Mouse (Mus musculus) spleen, postnatal 36 days (tissue): ENCODE results near the gene Plxna4.

ENCODE experiments used
- DNase-seq, 2 experiments: peaks; one replicate each; pipeline ENCODE4 v3.0.0; 2022; ENCODE audit warnings: low spot score in 2 of 2, mixed read lengths in 1 of 2

The Plxna4 gene

DNA sequence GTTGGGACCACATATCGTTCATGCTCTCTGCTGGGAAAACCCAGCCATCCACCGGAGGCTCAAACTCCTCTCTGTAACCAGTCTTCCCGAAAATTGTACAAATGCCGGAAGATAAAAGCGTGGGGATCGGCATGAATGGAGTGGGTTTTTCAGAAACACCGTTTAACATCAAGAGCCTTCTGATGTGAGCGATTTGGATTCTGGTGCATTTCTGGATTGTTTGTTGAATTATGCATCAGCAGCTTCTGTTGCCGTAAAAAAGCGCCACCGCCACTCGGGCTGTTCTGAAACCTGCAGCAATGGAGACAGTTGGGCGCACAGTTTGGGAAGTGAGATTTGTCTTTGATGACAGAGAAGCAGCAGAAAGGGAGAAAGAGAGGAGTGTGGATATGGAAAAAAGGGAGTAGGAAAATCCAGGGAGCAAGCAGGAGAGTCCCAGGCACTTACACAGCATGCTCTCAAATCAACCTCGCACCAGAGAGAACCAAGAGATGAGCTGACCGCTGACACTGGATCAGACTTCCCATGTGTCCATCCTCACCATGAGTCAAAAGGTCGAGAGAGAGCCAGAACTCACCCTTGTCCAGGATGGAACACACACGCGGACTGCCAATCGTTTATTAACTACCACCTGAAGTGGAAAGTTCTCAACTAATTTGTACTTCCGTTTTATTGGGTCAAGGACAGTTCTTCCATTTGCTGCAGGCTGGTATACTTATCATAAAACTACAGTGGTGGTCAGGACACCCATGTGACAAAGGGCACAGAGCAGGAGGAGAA, 181.5 kb downstream of the Plxna4 start:
- no peak for DNase-seq

DNA sequence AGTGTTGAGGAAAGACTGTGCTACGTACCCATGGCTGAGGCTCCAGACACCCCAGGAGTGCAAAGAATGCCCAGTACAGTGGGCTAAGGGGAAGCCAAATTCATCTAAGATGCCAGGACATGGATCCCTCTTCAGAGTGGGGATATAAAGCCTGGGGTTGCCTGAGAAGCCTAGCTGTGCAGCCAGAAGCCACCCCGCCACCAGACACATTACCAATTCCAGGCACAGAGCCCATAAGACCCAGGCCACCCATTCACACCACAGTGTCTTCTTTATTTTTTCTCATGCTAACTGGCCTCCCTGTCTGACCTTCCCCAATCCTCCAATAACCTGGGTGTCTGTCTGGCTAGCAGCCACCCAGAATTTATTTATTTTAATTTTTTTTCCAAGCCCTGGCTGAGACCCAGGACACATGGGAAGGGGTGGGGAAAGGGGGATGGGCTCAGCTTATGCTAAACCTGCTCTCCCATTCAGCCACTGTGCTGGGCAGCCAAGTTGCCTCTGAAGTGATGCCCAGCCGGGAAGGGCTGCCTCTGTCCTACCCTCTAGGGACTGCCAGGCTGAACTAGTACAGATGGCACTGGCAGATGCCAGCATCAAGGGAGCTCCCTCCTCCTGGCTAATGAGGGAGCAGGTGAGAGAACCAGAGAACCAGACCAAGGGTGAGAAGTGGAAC, 185.3 kb downstream of the Plxna4 start:
- no peak for DNase-seq

DNA sequence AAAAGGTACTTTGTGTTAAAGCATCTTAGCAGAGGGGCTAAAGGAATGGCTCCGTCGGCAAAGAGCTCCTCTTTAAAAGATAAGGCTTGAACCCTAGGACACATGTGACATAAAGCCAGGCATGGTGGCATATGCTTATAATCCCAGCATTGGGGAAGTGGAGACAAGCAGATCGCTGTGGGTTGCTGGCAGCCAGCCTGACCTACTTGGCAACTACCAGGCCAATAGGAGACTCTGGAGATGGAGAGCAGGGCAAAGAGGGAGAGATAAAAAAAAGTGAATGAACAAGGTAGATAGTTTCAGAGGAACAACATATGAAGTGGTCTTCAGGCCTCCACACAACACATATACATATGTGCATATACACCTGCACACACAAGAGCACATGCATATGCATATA, 189.7 kb downstream of the Plxna4 start:
- DNase-seq, result no peak

DNA sequence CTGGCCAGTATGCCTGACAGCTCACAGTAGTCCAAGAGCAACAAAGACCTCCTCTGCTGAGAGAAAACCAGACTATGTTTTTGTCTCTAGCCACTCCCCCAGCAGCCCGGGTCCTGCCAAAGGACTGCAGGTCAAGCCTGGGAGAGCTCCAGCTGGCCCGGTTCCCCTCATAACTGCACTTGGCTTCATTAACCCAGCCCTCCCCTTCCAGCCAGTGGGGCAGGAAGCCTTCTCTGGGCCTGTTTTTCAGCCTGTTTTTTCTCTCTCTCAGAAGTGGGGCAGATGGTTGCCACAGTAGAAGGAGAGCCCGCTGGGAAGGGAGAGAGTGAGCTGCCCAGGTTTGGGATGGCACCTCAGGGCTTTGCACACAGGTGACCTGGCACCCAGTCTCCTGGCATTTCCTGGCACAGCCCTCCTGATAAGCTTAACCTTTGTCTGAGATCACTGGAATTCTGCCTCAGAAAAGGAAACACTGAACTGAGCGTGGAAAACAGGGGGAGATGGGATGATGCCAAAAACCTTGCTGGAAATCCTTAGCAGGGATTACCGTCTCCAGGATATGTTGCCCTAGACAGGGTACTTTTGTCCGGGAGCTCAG, 190.8 kb downstream of the Plxna4 start:
- peak; percentile 15 to 24 for DNase-seq

DNA sequence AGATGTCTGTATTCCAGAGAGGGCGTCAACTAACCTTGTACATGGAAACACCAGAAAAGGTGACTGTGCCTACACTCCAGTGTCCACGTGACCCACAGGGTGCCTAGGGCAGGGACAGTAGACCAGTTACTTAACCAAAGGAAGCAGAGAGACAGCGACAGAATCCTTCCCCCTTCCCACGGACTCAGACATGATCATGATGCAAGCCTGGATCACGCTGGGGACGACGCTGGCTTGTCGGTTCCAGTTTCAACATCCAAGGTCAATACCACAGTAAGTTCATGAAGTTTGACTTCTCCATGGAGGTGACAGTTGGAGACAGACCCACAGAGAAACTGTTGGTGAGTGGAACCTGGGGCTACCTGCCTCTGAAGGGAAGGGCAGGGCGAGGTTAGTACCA, 192.6 kb downstream of the Plxna4 start:
- DNase-seq, result no peak

DNA sequence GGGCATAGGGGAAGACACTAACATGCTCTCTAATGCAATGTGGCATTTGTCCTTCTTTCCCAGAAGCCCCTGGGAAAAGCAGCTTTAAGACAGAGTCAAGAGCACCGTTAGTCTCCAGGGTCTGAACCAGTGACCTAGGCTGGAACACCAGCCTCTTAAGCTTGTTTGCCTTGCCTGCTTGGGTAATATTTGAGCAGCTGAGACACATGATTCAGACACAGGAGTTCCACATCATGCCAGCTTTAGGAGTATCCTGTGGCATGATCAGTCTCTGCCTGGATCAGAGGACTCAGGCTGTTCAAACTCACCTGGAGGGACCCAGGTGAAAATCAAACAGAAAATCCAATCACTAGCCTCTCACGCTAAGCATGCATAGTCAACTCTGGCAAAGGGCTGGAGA, 195.7 kb downstream of the Plxna4 start:
- DNase-seq, result no peak

DNA sequence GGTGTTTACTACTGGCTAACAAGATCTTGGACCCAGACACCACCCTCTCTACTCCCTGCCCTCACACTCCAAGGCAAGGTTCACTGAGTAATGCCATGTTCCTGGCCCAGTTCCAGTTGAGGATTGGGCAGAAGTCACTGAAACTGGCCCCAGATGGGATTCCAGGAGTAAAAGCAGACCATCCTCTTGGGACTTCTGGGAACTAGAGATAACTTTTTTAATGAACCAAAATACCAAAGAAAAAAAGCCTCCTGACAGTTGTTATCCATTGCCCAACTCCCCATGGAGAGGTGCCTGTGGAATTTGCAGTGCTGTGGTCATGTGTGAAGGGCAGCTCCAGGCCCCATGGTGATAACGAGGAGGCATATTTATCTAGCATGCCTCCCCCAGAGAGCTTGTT, 199.7 kb downstream of the Plxna4 start:
- no peak for DNase-seq

DNA sequence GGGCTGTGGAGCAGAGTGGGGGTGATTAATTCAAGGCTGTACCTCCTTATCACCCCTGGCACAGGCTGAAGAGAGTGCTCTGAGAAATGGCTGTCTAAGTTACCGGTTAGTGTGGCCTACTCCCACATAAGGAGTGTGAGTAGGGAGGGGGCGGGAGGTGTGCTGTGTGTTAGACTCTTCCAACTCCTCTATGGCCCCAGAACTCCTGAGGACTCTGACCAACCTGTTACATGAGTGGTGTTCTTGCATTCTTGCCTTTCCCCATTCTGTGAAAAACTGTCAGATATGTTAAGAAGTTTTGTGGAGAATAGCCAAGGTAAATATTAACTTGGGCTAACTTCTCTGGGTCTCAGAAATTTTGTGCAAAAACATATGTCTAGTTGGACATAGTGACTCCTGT, 201.1 kb downstream of the Plxna4 start:
- DNase-seq, result no peak

DNA sequence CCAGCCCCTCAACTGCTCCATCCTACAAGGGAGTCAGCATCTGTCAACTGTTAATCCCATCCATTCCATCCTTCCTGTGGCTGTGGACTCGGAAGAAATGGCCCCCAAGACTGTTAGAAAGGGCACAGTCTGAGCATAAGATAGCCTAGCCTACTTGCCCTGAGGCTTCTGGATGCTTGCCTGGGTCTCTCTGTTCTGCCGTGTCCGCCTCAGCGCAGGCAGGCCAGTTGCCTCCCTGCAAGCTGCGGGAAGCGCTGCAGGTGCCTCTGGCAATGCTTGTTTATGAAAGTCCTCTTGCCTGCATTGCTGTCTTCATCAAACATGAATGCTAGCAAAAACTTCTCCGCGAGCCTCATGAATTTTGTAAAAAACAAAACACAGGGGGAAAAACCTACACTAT, 203.1 kb downstream of the Plxna4 start:
- no peak for DNase-seq

DNA sequence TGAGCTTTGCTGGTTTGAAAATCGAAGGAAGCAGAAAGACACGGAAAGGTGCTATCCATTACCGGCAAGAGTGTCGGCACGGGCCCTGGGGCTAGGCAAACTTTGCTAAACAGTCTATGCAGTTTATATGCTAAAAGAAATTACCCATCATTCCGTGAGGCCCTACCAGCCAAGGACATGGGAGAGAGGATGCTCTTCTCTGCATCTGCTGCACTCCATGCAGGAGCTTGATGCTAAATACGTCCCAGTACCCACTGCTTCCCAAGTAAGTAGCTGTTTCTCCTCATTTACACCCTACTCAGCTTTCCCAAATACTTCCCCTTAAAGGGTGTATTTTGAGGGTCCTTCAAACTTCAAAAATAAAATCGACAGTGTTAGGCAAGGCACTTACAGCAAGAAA, 203.6 kb downstream of the Plxna4 start:
- DNase-seq, result no peak

DNA sequence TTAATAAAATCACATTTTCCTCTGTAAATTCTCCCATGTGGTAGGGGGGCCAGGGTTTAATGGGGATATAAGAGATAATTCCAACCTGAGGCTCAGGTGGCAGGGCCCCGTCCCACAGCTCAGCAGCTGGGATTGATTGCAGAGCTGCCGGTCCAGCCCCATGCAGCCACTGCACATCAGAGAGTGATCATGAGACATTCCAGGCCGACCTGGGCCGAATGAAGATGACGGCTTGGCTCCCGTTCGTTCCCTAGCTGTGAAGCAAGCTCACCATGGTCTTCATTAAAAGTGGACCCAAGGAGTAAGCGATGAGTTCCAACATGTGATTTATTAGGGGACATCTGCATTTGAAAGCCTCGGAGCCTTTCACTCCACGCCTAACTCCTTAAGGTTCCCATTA, 206.5 kb downstream of the Plxna4 start:
- DNase-seq, result no peak

DNA sequence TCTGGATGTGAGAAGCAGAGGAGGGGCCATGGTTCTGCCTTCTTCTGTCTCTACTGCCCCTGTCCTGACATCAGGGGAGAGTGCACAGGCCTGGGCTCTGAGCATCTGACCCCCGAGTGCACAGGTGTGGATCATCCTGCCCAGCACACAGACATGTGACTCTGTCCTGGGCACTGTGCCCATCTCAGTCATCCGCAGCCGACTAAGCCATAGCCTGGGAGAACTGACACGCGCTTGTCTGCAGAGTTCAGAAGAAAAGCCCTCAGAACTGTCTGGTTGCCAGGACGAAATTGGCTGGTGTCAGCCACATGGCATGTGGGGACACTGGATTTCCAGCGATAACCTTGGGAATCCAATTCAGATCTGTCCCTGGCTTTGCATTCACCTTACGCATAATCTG, 210.8 kb downstream of the Plxna4 start:
- DNase-seq, result no peak

DNA sequence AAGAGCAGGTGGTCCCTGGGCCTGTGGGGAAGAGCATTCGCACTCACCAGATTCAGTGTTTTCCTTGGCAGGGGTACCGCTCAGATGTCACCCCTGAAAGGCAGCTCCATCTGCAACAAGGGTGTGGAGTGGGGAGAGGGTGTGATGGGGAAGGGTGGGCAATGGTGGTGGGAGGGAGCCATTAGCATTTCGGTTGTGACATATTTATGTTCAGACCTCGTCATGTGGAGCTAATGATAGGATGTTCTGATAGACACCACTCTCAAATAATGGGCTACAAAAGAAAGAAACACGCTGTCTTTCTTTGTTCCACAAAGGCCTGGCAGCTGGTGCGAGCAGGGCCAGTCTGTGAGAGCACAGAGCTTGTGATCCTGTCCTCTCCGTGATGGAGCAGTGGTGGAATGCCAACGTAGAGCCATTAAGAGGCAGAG, 214.0 kb downstream of the Plxna4 start:
- no peak for DNase-seq

DNA sequence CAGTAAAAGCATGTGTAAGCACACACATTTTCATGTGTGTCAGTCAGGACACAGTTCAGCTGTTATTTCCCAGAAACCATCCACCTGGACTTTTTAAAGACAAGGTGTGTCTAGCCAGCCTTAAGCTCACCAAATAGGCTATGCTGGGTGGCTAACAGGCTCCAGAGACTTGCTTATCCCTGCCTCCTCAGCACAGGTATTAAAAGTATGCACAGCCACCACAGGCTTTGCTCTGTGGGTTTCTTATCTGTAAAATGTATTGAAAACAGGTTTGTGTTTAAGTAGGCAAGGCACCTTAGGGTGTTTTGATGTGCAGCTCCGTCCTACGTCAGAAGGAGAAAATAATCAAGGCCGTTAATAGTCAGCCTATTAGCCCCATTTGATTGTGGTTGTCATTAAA, 218.9 kb downstream of the Plxna4 start:
- DNase-seq, result no peak

DNA sequence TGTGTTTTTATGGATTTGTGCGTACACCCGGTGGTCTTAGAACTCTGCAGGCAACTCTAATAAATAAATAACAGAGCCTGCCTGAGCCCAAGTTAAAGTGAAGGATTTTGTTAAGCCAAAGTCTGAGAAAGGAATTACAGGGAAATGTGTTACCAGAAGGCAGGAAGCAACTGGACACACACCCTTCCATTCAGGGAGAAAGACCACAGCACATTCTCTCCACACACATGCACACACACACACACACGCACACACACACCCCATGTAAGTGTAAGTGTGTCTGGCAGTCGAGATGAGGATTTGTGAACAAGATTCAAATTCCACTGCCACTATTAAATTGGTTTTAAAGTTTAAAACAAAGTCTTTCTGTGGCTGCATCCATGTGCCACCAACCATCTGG, 219.6 kb downstream of the Plxna4 start:
- no peak for DNase-seq

DNA sequence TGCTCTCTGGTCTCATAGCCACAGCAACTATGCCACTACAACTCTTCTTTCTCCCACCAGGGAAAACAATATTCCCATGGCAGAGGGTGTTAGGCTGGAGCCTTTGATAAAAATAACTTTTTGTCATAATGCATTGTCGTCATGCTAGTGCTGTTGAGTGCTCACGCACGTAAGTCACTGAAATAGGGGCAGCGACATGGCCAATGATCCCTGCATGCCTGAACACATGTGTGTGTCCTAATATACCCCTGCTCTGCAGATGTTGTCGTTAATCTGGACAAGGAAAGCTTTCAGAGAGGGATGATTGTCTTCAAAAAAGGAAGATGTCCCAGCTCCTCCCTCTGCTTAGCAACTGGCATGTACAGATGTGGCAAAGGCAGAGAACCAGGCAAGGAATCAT, 223.1 kb downstream of the Plxna4 start:
- no peak for DNase-seq

DNA sequence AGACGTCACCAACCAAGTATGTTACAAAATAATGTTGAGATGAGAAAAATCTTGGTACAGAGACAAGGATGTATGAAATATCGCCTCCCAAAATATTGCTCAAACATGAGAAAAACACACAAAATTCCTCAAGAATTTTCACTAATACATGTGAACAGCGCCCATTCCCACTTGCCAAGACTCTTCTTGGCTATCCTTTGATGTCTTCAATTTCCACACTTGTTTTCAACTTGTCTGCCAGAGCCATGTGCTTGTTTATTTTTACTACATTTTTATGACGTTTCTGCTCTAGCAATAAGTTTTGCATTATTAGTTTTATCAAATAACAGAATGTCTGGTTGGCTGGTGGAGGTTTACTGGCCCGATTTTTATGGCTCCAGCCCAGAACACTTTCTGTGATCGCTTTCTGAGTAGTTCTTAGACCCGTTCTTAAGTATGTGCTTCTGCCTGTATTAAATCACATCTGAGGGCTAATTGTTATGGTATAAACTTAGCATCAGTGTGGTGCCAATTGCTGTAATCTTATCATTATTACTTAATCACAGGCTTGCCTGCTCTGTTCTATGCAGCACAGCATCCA, 224.4 kb downstream of the Plxna4 start:
- DNase-seq, result no peak

DNA sequence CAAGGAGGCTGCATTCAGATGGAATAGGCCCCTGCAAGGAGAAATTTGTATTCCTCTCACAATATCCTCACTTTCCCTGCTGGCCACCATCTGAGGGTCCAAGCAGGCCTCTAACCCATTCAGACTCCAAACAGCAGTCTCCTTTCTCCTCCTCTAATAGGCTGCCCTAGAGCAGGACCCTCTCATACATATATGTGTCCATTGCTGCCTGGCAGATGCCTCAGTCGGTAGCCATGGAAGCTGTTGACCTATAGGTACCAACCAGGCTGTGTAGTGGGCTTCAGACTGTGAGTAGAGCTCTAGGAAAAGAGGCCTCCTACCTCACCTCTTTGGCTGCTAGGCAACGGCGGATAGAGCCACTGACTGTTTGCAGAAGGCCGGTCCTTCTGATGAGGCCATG, 225.6 kb downstream of the Plxna4 start:
- no peak for DNase-seq

DNA sequence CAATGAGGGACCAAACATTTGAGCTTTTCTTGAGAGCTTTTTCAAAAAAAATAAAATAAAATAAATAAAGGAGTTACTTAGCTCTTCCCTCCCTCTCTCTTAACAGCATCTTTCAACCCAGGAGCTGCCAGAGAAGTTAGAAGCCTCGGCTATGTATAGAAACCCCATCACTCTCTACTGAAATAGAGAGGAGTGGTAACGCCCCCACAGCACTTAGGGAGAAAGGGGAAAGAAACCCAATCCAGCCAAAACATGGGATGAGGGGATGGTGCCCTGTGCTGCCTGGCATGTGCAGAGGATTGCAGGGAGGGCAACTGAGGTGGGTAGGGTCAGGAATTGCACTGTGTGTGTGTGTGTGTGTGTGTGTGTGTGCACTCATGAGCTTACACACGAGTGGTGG, 228.3 kb downstream of the Plxna4 start:
- no peak for DNase-seq

DNA sequence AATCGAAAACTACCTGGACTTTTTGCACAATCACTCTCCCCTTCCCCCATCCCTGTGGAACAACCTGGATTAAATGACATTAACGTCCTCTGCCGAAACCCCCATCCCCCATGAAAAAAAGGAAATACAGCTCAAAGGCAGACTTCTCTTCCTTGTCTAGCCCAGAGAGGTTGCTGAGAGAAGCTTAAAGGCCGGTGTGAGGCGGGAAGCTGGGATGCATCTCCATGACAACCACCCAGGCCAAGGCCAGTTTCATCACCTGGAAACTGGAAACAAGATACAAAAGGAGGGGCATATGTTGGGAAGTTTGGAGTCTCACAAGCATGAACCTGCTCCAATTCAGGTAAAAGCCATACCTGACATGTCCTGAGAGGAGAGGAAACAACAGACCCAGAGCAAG, 230.5 kb downstream of the Plxna4 start:
- no peak for DNase-seq

DNA sequence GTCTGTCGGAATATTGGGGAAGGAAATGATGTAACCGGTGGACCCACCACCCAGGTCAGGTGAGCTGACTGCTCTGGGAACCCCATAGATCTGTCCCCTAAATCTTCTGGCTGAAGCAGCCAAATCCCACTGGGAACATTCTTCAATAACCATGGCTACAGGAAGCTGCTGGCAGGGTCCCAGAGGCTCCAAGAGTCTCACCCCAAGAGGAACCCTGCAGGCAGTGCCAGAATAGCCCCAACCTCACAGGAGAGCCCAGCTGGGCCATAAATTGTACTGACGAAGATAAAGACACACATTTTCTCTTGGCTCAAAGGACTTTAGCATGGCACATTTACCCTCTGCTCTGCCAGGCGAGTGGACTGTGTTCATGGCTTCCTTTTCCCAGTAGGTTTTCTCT, 232.4 kb downstream of the Plxna4 start:
- no peak for DNase-seq

DNA sequence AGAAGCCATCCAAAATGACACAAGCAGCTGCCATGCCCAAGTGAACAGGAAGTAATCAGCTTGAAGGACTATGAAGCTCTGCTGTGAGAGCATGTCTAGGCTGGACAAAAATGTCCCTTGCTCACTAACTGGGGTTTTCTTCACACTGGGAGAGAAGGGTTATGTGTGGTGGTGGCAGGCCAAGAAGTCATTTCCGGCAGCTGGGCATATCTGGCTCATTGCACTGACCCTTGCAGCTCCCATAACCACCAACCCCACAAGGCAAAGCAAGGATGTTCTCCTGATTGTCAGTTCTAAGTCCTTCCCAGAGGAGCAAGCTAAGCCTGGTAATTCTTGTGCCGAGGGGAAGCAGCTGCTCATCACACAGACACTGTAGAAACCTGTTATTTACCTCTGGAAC, 239.0 kb downstream of the Plxna4 start:
- DNase-seq, result no peak

DNA sequence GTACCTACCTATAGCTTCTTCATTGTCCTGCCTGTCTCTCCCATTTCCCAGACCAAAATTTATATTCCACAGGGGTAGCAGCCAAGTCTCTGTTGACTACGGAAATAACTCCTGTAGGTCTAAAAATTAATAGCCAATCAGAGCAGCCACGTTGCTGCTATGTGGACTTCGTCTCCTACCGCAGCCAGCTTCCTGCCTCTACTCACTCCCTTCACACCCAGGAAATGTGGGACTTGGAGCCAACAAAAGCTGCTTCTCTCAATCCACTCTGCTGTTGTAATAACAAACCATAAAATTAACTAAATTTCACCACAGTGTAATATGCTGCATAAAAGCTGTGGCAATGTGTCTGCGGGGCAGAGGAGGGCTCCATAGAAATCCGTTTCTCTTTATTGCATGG, 239.9 kb downstream of the Plxna4 start:
- no peak for DNase-seq
